Mouse (Mus musculus) liver, embryonic 14.5 days (tissue): ENCODE data around the gene Fam131a. TPM values are rescaled to one million over a fixed set of nuclear protein-coding genes. Genes with fewer than 3 reads are reported as not detected.

Experiments used
- ATAC-seq: fragments of 200-750 bp; cut with Nextera tagmentation; 2 replicates; pipeline ENCODE4 v1.8.0; 2017; ENCODE audit warnings: moderate number of reproducible peaks, mild to moderate bottlenecking, moderate library complexity; ENCODE audit not compliant: insufficient read depth
- DNase-seq, 3 experiments: peaks; one replicate each; pipeline ENCODE4 v3.0.0-alpha.2; 2012 to 2013; ENCODE audit warnings: low read depth in 3 of 3, low spot score in 3 of 3
- H3K27ac ChIP-seq: fragments of 300-500 bp; sonication (generic); 2 replicates; pipeline ENCODE4 v1.5.1; 2014; ENCODE audit warnings: moderate library complexity, mild to moderate bottlenecking, control low read depth, inconsistent platforms
- H3K27me3 ChIP-seq: fragments of 300-500 bp; sonication (generic); 2 replicates; pipeline ENCODE4 v1.6.1; 2014; ENCODE audit warnings: mild to moderate bottlenecking, low read length, moderate library complexity; ENCODE audit not compliant: control insufficient read depth, insufficient read depth
- H3K36me3 ChIP-seq: fragments of 300-500 bp; sonication (generic); replicated peaks from 2 replicates; pipeline ENCODE4 v1.6.1; 2014; ENCODE audit warnings: low read depth; ENCODE audit not compliant: control insufficient read depth, insufficient read depth
- H3K4me1 ChIP-seq, 2 experiments: fragments of 200-500 bp in 1 of 2; fragments of 300-500 bp in 1 of 2; sonication (generic) in 1 of 2; replicated peaks; 2 replicates each; pipeline ENCODE4 v1.6.1; 2012 to 2014; ENCODE audit warnings: antibody characterized with exemption in 1 of 2, inconsistent platforms in 1 of 2, low read length in 1 of 2; ENCODE audit not compliant: control insufficient read depth in 2 of 2, insufficient read depth in 2 of 2
- H3K4me2 ChIP-seq: fragments of 300-500 bp; sonication (generic); 2 replicates; pipeline ENCODE4 v1.6.1; 2014; ENCODE audit warnings: low read depth, mild to moderate bottlenecking, control low read depth, moderate library complexity
- H3K4me3 ChIP-seq, 2 experiments: fragments of 200-500 bp in 1 of 2; fragments of 300-500 bp in 1 of 2; sonication (generic) in 1 of 2; 2 replicates each; pipeline ENCODE4 v1.5.1; 2012 to 2014; ENCODE audit warnings: low read depth in 2 of 2, low read length in 2 of 2, mild to moderate bottlenecking in 2 of 2, control low read depth in 1 of 2, inconsistent platforms in 1 of 2, moderate library complexity in 1 of 2; ENCODE audit not compliant: insufficient read depth in 1 of 2
- H3K9ac ChIP-seq: fragments of 300-500 bp; sonication (generic); replicated peaks from 2 replicates; pipeline ENCODE4 v1.6.1; 2014; ENCODE audit warnings: mild to moderate bottlenecking, control low read depth, moderate library complexity
- H3K9me3 ChIP-seq: fragments of 300-500 bp; sonication (generic); 2 replicates; pipeline ENCODE4 v1.6.1; 2016; ENCODE audit warnings: low read length, mixed read lengths; ENCODE audit not compliant: control insufficient read depth
- CTCF ChIP-seq: IDR thresholded peaks from 2 replicates; pipeline ENCODE4 v1.5.1; 2016; ENCODE audit warnings: antibody characterized with exemption, low read depth, control low read depth
- EP300 ChIP-seq: IDR thresholded peaks from 2 replicates; pipeline ENCODE4 v1.6.1; 2016; ENCODE audit warnings: antibody characterized with exemption, low read depth
- WGBS: fragments of 180-500 bp; shearing (Covaris S2); extraction: QIAGEN DNeasy Blood & Tissue Kit; methylation state at CpG from one replicate; pipeline ENCODE4 v1.1.7; 2014; ENCODE audit not compliant: insufficient replicate concordance; 5-methylcytosine and 5-hydroxymethylcytosine counted together
- polyA plus RNA-seq, 2 experiments: library from polyadenylated mRNA; depleted of rRNA in 1 of 2; stranded (reverse) in 1 of 2; unstranded in 1 of 2; fragments of >200 nt; fragmentation: Nextera tagmentation in 1 of 2; extraction: Ambion mirVana in 1 of 2; gene quantifications; 2 replicates each; pipeline versions ENCODE4 v1.2.1 to v1.2.3; 2012 to 2014

Gene Fam131a
- polyA plus RNA-seq, 2 experiments = 1.3 to 1.4 TPM

DNA sequence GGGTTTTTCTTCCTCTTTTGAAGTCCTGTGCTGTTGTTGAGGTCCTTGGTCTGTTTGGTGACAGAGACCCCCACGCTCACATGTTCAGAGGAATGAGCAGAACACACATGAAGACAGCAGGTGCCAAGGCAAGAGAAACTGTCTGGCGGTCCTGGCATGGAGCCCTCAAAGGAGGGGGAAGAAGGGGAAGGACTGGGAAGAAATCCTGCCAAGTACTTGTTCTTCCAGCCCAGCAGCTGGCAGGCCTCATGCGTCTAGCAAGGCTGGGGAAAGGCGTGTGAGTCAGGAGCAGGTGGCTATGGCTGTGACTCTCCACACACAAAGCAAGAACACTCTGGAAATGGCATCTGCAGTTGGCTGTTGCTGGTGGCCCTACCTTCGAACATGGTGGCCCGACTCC lies 53.6 kb downstream of the Fam131a start:
- WGBS = 67% methylated on average over 6 of the region's 6 CpGs
- Histone ChIP-seq H3K9me3 (no peaks in the 10 kb centered on the region), H3K4me1 (no peaks in the 10 kb centered on the region), H3K4me3 (no peak overlapping the region), H3K27me3 (no peaks in the 10 kb centered on the region), H3K4me2 (no peak overlapping the region), H3K36me3 (no peaks in the 10 kb centered on the region), H3K9ac (no peak overlapping the region), H3K27ac (no peak overlapping the region)
- ATAC-seq (no peak), DNase-seq (no peak)
- TF ChIP-seq CTCF (no peak), EP300 (no peak)

DNA sequence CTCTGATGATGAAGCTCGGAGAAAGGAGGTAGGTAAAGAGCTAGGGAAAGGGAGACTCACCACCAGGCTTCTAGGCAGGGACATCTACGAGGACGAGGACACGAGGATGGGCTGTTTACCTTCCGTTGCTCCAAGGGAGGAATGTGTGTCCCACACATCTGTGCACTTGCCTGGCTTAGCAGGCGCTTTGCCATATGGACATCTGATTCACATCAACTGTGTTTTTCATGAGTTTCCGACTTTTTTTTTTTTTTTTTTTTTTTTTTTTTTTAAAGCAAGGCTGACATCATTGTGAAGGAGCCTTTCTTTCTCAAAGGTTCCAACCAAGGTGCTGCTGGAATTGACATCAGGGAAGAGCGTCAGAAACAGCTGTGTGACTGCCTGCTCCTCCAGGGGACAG lies 57.5 kb downstream of the Fam131a start:
- TF ChIP-seq CTCF (no peak), EP300 (no peak)
- Histone ChIP-seq H3K9ac (no peak overlapping the region), H3K4me2 (no peak overlapping the region), H3K4me1 (no peaks in the 10 kb centered on the region), H3K9me3 (no peaks in the 10 kb centered on the region), H3K27ac (no peak overlapping the region), H3K4me3 (no peak overlapping the region), H3K36me3 (no peaks in the 10 kb centered on the region), H3K27me3 (no peaks in the 10 kb centered on the region)
- no peak for ATAC-seq
- WGBS = 50% methylated on average over 8 of the region's 8 CpGs
- no peak for DNase-seq

Other genes with a start within 250 kb of the Fam131a start
- gene Eif2b5, start 194.4 kb upstream of the Fam131a start, polyA plus RNA-seq (2012; rRNA removed) = 19.6 and 23.3 TPM in 2 replicates
- gene Eif2b5, start 194.4 kb upstream of the Fam131a start, polyA plus RNA-seq (2014; fragmentation: Nextera tagmentation; extraction: Ambion mirVana) = 39.0 and 44.1 TPM in 2 replicates
- gene Dvl3, start 176.3 kb upstream of the Fam131a start, polyA plus RNA-seq (2012; rRNA removed) = 7.3 and 8.8 TPM in 2 replicates
- gene Dvl3, start 176.3 kb upstream of the Fam131a start, polyA plus RNA-seq (2014; fragmentation: Nextera tagmentation; extraction: Ambion mirVana) = 4.9 and 5.0 TPM in 2 replicates
- gene Ap2m1, start 157.8 kb upstream of the Fam131a start, polyA plus RNA-seq (2012; rRNA removed) = 259 and 268 TPM in 2 replicates
- 364 and 392 TPM in 2 replicates for gene Ap2m1, start 157.8 kb upstream of the Fam131a start, polyA plus RNA-seq (2014; fragmentation: Nextera tagmentation; extraction: Ambion mirVana)
- 14.3 and 15.0 TPM in 2 replicates for gene Abcf3, start 144.7 kb upstream of the Fam131a start, polyA plus RNA-seq (2012; rRNA removed)
- 19.5 and 24.4 TPM in 2 replicates for gene Abcf3, start 144.7 kb upstream of the Fam131a start, polyA plus RNA-seq (2014; fragmentation: Nextera tagmentation; extraction: Ambion mirVana)
- gene Vwa5b2, start 103.8 kb upstream of the Fam131a start, polyA plus RNA-seq (2012; rRNA removed) = 0.23 and 0.35 TPM in 2 replicates
- 0.18 and 0.19 TPM in 2 replicates for gene Vwa5b2, start 103.8 kb upstream of the Fam131a start, polyA plus RNA-seq (2014; fragmentation: Nextera tagmentation; extraction: Ambion mirVana)
- 9.4 and 10.3 TPM in 2 replicates for gene Eef1akmt4, start 81.6 kb upstream of the Fam131a start, polyA plus RNA-seq (2012; rRNA removed)
- 18.1 and 20.7 TPM in 2 replicates for gene Eef1akmt4, start 81.6 kb upstream of the Fam131a start, polyA plus RNA-seq (2014; fragmentation: Nextera tagmentation; extraction: Ambion mirVana)
- gene Gm49333, start 81.6 kb upstream of the Fam131a start, polyA plus RNA-seq (2012; rRNA removed) = 0.04 and 0.08 TPM in 2 replicates
- gene Gm49333, start 81.6 kb upstream of the Fam131a start, polyA plus RNA-seq (2014; fragmentation: Nextera tagmentation; extraction: Ambion mirVana) = not detected in 2 replicates
- 9.3 and 12.7 TPM in 2 replicates for gene Alg3, start 81.5 kb upstream of the Fam131a start, polyA plus RNA-seq (2012; rRNA removed)
- gene Alg3, start 81.5 kb upstream of the Fam131a start, polyA plus RNA-seq (2014; fragmentation: Nextera tagmentation; extraction: Ambion mirVana) = 21.7 and 23.6 TPM in 2 replicates
- 0.32 and 0.38 TPM in 2 replicates for gene Camk2n2, start 72.0 kb upstream of the Fam131a start, polyA plus RNA-seq (2012; rRNA removed)
- 0.19 and 0.32 TPM in 2 replicates for gene Camk2n2, start 72.0 kb upstream of the Fam131a start, polyA plus RNA-seq (2014; fragmentation: Nextera tagmentation; extraction: Ambion mirVana)
- 0.08 TPM in 1 of 2 replicates, not detected in the other for gene Ece2, start 63.4 kb upstream of the Fam131a start, polyA plus RNA-seq (2012; rRNA removed)
- gene Ece2, start 63.4 kb upstream of the Fam131a start, polyA plus RNA-seq (2014; fragmentation: Nextera tagmentation; extraction: Ambion mirVana) = 0.04 TPM in 1 of 2 replicates, not detected in the other
- 61.5 and 89.2 TPM in 2 replicates for gene Psmd2, start 41.6 kb upstream of the Fam131a start, polyA plus RNA-seq (2012; rRNA removed)
- gene Psmd2, start 41.6 kb upstream of the Fam131a start, polyA plus RNA-seq (2014; fragmentation: Nextera tagmentation; extraction: Ambion mirVana) = 162 and 165 TPM in 2 replicates
- gene Eif4g1, start 24.9 kb upstream of the Fam131a start, polyA plus RNA-seq (2012; rRNA removed) = 76.0 and 101 TPM in 2 replicates
- 65.1 and 76.7 TPM in 2 replicates for gene Eif4g1, start 24.9 kb upstream of the Fam131a start, polyA plus RNA-seq (2014; fragmentation: Nextera tagmentation; extraction: Ambion mirVana)
- 21.5 and 30.1 TPM in 2 replicates for gene Polr2h, start 24.4 kb downstream of the Fam131a start, polyA plus RNA-seq (2012; rRNA removed)
- 45.4 and 49.6 TPM in 2 replicates for gene Polr2h, start 24.4 kb downstream of the Fam131a start, polyA plus RNA-seq (2014; fragmentation: Nextera tagmentation; extraction: Ambion mirVana)
- 16.7 and 20.9 TPM in 2 replicates for gene Clcn2, start 24.5 kb downstream of the Fam131a start, polyA plus RNA-seq (2012; rRNA removed)
- gene Clcn2, start 24.5 kb downstream of the Fam131a start, polyA plus RNA-seq (2014; fragmentation: Nextera tagmentation; extraction: Ambion mirVana) = 4.9 and 5.6 TPM in 2 replicates
- 0.42 and 0.71 TPM in 2 replicates for gene Chrd, start 39.9 kb downstream of the Fam131a start, polyA plus RNA-seq (2012; rRNA removed)
- 0.21 and 0.24 TPM in 2 replicates for gene Chrd, start 39.9 kb downstream of the Fam131a start, polyA plus RNA-seq (2014; fragmentation: Nextera tagmentation; extraction: Ambion mirVana)
- gene Thpo, start 41.3 kb downstream of the Fam131a start, polyA plus RNA-seq (2012; rRNA removed) = 2.8 and 3.6 TPM in 2 replicates
- gene Thpo, start 41.3 kb downstream of the Fam131a start, polyA plus RNA-seq (2014; fragmentation: Nextera tagmentation; extraction: Ambion mirVana) = 3.6 and 3.7 TPM in 2 replicates